Mouse (Mus musculus) CH12.LX (cell line): ENCODE measurements around the gene Prrc2b. TPM values are rescaled to one million over a fixed set of nuclear protein-coding genes. Genes with fewer than 3 reads are reported as not detected.

Source experiments
- DNase-seq: peaks from one replicate; pipeline ENCODE4 v3.0.0-alpha.2; 2013; ENCODE audit errors: extremely low read depth
- H3K27ac ChIP-seq: 2 replicates; pipeline ENCODE4 v1.5.1; 2012; ENCODE audit warnings: low read depth, mild to moderate bottlenecking, control low read depth, moderate library complexity; ENCODE audit not compliant: insufficient read depth
- H3K27me3 ChIP-seq: replicated peaks from 2 replicates; pipeline ENCODE3; 2012; ENCODE audit warnings: inconsistent platforms
- H3K36me3 ChIP-seq, 2 experiments: replicated peaks in 1 of 2; 2 replicates each; pipeline versions ENCODE3 to v1.6.1; 2012; ENCODE audit warnings: inconsistent platforms in 1 of 2, low read length in 1 of 2, mild to moderate bottlenecking in 1 of 2, mixed read lengths in 1 of 2, moderate library complexity in 1 of 2; ENCODE audit not compliant: control insufficient read depth in 1 of 2, insufficient read depth in 1 of 2
- H3K4me1 ChIP-seq, 2 experiments: 2 replicates each; pipeline ENCODE4 v1.6.1; 2012; ENCODE audit warnings: inconsistent platforms in 1 of 2, moderate library complexity in 1 of 2; ENCODE audit not compliant: insufficient read depth in 2 of 2, control insufficient read depth in 1 of 2
- H3K4me2 ChIP-seq: 2 replicates; pipeline ENCODE4 v1.6.1; 2012; ENCODE audit warnings: low read depth, mild to moderate bottlenecking, control low read depth; ENCODE audit not compliant: poor library complexity, insufficient read depth, severe bottlenecking
- H3K4me3 ChIP-seq, 3 experiments: fragments of 150-350 bp in 1 of 3; sonication (generic) in 1 of 3; replicated peaks in 1 of 3; 2 replicates each; pipeline versions ENCODE3 to v1.5.1; 2011 to 2012; ENCODE audit warnings: low read depth in 2 of 3, low read length in 2 of 3, mild to moderate bottlenecking in 2 of 3, moderate library complexity in 2 of 3, control low read depth in 1 of 3, improper control_type of control experiment in 1 of 3, inconsistent platforms in 1 of 3, mixed read lengths in 1 of 3; ENCODE audit not compliant: poor library complexity in 1 of 3
- H3K79me2 ChIP-seq: replicated peaks from 2 replicates; pipeline ENCODE4 v1.6.1; 2012; ENCODE audit warnings: mild to moderate bottlenecking, moderate library complexity; ENCODE audit not compliant: control insufficient read depth, poor library complexity, insufficient read depth, severe bottlenecking; ENCODE audit errors: extremely low read depth
- H3K9ac ChIP-seq: 2 replicates; pipeline ENCODE4 v1.6.1; 2012; ENCODE audit warnings: low read depth, mild to moderate bottlenecking, control low read depth, moderate library complexity; ENCODE audit not compliant: insufficient read depth
- H3K9me3 ChIP-seq: replicated peaks from 2 replicates; pipeline ENCODE3; 2012; ENCODE audit warnings: low read length, inconsistent platforms, mixed read lengths
- BHLHE40 ChIP-seq: IDR thresholded peaks from 2 replicates; pipeline ENCODE4 v1.6.1; 2011; ENCODE audit warnings: mild to moderate bottlenecking, low read depth, low read length, improper control_type of control experiment
- E2F4 ChIP-seq: IDR thresholded peaks from 2 replicates; pipeline ENCODE4 v1.6.1; 2011; ENCODE audit warnings: low read depth, low read length, improper control_type of control experiment; ENCODE audit not compliant: insufficient replicate concordance
- EP300 ChIP-seq: IDR thresholded peaks from 2 replicates; pipeline ENCODE4 v1.6.1; 2011; ENCODE audit warnings: low read length, improper control_type of control experiment
- GABPA ChIP-seq: IDR thresholded peaks from 2 replicates; pipeline ENCODE4 v1.6.1; 2012; ENCODE audit warnings: low read depth, low read length, improper control_type of control experiment, inconsistent platforms; ENCODE audit not compliant: insufficient replicate concordance
- MAFK ChIP-seq: IDR thresholded peaks from 2 replicates; pipeline ENCODE4 v1.6.1; 2011; ENCODE audit warnings: low read length, improper control_type of control experiment; ENCODE audit not compliant: insufficient replicate concordance
- MAX ChIP-seq: IDR thresholded peaks from 2 replicates; pipeline ENCODE4 v1.6.1; 2011; ENCODE audit warnings: low read length, improper control_type of control experiment
- MAZ ChIP-seq: IDR thresholded peaks from 2 replicates; pipeline ENCODE4 v1.6.1; 2012; ENCODE audit warnings: low read depth, mild to moderate bottlenecking, inconsistent platforms, low read length, improper control_type of control experiment, moderate library complexity
- MXI1 ChIP-seq: IDR thresholded peaks from 2 replicates; pipeline ENCODE4 v1.6.1; 2011; ENCODE audit warnings: mild to moderate bottlenecking, low read depth, low read length, improper control_type of control experiment
- MYC ChIP-seq: IDR thresholded peaks from 2 replicates; pipeline ENCODE4 v1.6.1; 2011; ENCODE audit warnings: low read depth, mild to moderate bottlenecking, improper control_type of control experiment, low read length
- NELFE ChIP-seq: IDR thresholded peaks from 2 replicates; pipeline ENCODE4 v1.6.1; 2011; ENCODE audit warnings: low read depth, low read length, improper control_type of control experiment
- POLR2A ChIP-seq: IDR thresholded peaks from 2 replicates; pipeline ENCODE4 v1.6.1; 2011; ENCODE audit warnings: low read depth, mild to moderate bottlenecking, improper control_type of control experiment, low read length
- RAD21 ChIP-seq: IDR thresholded peaks from 2 replicates; pipeline ENCODE4 v1.6.1; 2011; ENCODE audit warnings: low read depth, mild to moderate bottlenecking, low read length, improper control_type of control experiment, moderate library complexity
- RCOR1 ChIP-seq: conservative IDR thresholded peaks from 2 replicates; pipeline ENCODE4 v1.6.1; 2012; ENCODE audit warnings: low read depth, mild to moderate bottlenecking, inconsistent platforms, low read length, improper control_type of control experiment
- SMC3 ChIP-seq: IDR thresholded peaks from 2 replicates; pipeline ENCODE4 v1.6.1; 2011; ENCODE audit warnings: low read depth, low read length, improper control_type of control experiment
- TBP ChIP-seq: conservative IDR thresholded peaks from 2 replicates; pipeline ENCODE4 v1.6.1; 2011; ENCODE audit warnings: low read depth, low read length, improper control_type of control experiment
- TCF12 ChIP-seq: IDR thresholded peaks from 2 replicates; pipeline ENCODE4 v1.6.1; 2014; ENCODE audit warnings: low read depth, mild to moderate bottlenecking, inconsistent platforms, low read length, improper control_type of control experiment
- USF1 ChIP-seq: IDR thresholded peaks from 2 replicates; pipeline ENCODE4 v1.6.1; 2014; ENCODE audit warnings: low read depth, mild to moderate bottlenecking, inconsistent platforms, low read length, improper control_type of control experiment
- ZKSCAN1 ChIP-seq: IDR thresholded peaks from 2 replicates; pipeline ENCODE4 v1.6.1; 2012; ENCODE audit warnings: low read depth, inconsistent platforms, low read length, improper control_type of control experiment, borderline replicate concordance
- dilution Hi-C: fragments of 300-500 bp; cut with MboI; formaldehyde crosslinking; loops from 2 replicates; pipeline ENCODE4 v1.14.3; 2020; ENCODE audit warnings: low sequenced_read_pairs; ENCODE audit not compliant: extremely low pct_unique_long_range_greater_than_20kb, extremely low pct_ligation_motif_present
- in situ Hi-C: fragments of 300-500 bp; cut with MboI; formaldehyde crosslinking; loops from 3 replicates; pipeline ENCODE4 v1.14.3; 2019; ENCODE audit warnings: low sequenced_read_pairs, low pct_ligation_motif_present, low pct_unique_long_range_greater_than_20kb, mixed read lengths
- polyA plus RNA-seq: library from polyadenylated mRNA; unstranded; fragments of >175 nt; gene quantifications from 2 replicates; pipeline ENCODE4 v1.2.1, GENCODE M21; 2012; ENCODE audit warnings: low read depth; ENCODE audit not compliant: insufficient read length
- total RNA-seq, 2 experiments: library from RNA; depleted of rRNA; stranded (reverse); fragments of 300-350 nt in 1 of 2; fragments of >200 nt in 1 of 2; gene quantifications; 2 replicates each; pipeline ENCODE4 v1.2.3; 2012 to 2014

Prrc2b gene
- total and polyA plus RNA-seq, 3 experiments = 7.6 to 59.9 (median 42.2) TPM

DNA sequence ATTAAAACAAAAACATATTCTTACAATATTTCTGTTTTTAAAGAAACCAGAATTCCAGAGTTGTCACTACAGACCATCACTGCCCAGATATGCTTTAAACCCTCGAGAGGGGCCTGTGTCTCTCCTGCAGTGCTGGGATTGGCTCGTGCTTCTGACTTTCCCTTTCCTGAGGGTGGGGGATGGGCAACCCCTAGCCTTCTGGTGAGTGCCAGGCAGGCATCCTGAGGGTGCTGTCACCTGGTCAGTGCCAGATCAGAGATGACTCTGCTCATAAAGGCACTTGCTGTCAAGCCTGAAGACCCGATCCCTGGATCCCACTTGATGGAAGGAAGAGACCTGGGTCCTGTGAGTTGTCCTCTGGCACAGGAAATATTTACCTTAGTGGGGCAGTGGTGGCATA, 26.0 kb downstream of the Prrc2b start:
- Histone ChIP-seq H3K4me3 (no peak overlapping the region), H3K9ac (no peak overlapping the region)
- dilution Hi-C loops = no loop called here

GRCm38 (mm10) chr2:32177397-32178060, 26.6 kb downstream of the Prrc2b start:
- Histone ChIP-seq H3K79me2 (peaks cover 97% of the 10 kb centered on the region), H3K4me3 (peak overlapping the region in 1 of 3 experiments; percentile 1), H3K4me1 (peaks cover 60 to 92% of the 10 kb centered on the region in 2 experiments), H3K27me3 (no peaks in the 10 kb centered on the region), H3K9ac (no peak overlapping the region), H3K9me3 (no peaks in the 10 kb centered on the region), H3K27ac (peak overlapping the region; percentile 8), H3K4me2 (0 out of 2 replicates have a peak overlapping the region, but pooled peaks have one; percentile 12), H3K36me3 (peaks cover 1 to 48% of the 10 kb centered on the region in 2 experiments)
- dilution Hi-C loops = no loop called here
- in situ Hi-C loops = no loop called here
- 0 out of 2 replicates have a peak, but pooled peaks have one; percentile 4 for TF ChIP-seq POLR2A
- peak; percentile 69 for TF ChIP-seq BHLHE40
- TF ChIP-seq ZKSCAN1 = no peak
- TF ChIP-seq MAFK = no peak
- TF ChIP-seq MYC = no peak
- no peak for TF ChIP-seq USF1
- TF ChIP-seq NELFE = no peak
- TF ChIP-seq EP300 = no peak
- TF ChIP-seq MXI1 = no peak
- TF ChIP-seq MAX = no peak
- no peak for TF ChIP-seq TCF12
- TF ChIP-seq TBP = no peak
- no peak for TF ChIP-seq GABPA
- TF ChIP-seq SMC3 = no peak
- no peak for TF ChIP-seq RCOR1
- TF ChIP-seq E2F4 = no peak
- no peak for TF ChIP-seq MAZ
- no peak for DNase-seq

More for the DNA sequence above, 26.0 kb downstream of the Prrc2b start:
- Histone ChIP-seq H3K27ac (no peak overlapping the region), H3K9me3 (no peaks in the 10 kb centered on the region), H3K27me3 (no peaks in the 10 kb centered on the region), H3K4me2 (no peak overlapping the region), H3K79me2 (peaks cover 97% of the 10 kb centered on the region), H3K36me3 (peaks cover 0 to 51% of the 10 kb centered on the region in 2 experiments), H3K4me1 (peaks cover 54 to 92% of the 10 kb centered on the region in 2 experiments)
- in situ Hi-C loops = no loop called here
- DNase-seq = no peak
- TF ChIP-seq RAD21 (no peak), POLR2A (0 out of 2 replicates have a peak, but pooled peaks have one; percentile 24), BHLHE40 (peak; percentile 60)
